In genomic region chr2:30032244-30032846, GRCm38 (mm10) we compare ENCODE assay signal across 9 mouse cellular contexts. TPM values are rescaled to one million over a fixed set of nuclear protein-coding genes. Genes with fewer than 3 reads are reported as not detected.
DNase-seq lines count a peak whose midpoint lies in the region; ATAC-seq lines count a peak whose summit lies in the region.
"Had no signal": no experiment of that assay in that cellular context is flagged by ENCODE, and none has a peak within 500 bp of the region (broad histone marks: within the 10 kb centered on the region; RNA-seq: fewer than 3 reads in every experiment).

No protein-coding gene starts in this region.

- no peaks in the 10 kb centered on the region for H3K27me3 ChIP-seq in hindbrain, embryonic 15.5 days
- no peaks in the 10 kb centered on the region for H3K27me3 ChIP-seq in hindbrain, embryonic 11.5 days (ENCODE audit: control insufficient read depth, insufficient read depth, low read length)
- H3K27me3 ChIP-seq in midbrain, embryonic 13.5 days: no peaks in the 10 kb centered on the region
- H3K27me3 ChIP-seq in midbrain, embryonic 15.5 days (replicated peaks): no peaks in the 10 kb centered on the region
- H3K27me3 ChIP-seq in splenic B cell, adult 2 months (ENCODE audit: control insufficient read depth, insufficient read depth, low read length, poor library complexity, severe bottlenecking): no peaks in the 10 kb centered on the region
- H3K27me3 ChIP-seq: limb, embryonic 13.5 days had no signal

- peaks cover 64% of the 10 kb centered on the region for H3K36me3 ChIP-seq in hindbrain, embryonic 15.5 days
- peaks cover 21% of the 10 kb centered on the region for H3K36me3 ChIP-seq in hindbrain, embryonic 11.5 days (ENCODE audit: control insufficient read depth, insufficient read depth, low read length)
- H3K36me3 ChIP-seq in midbrain, embryonic 13.5 days: peaks cover 91% of the 10 kb centered on the region
- H3K36me3 ChIP-seq in midbrain, embryonic 15.5 days (replicated peaks): peaks cover 59% of the 10 kb centered on the region
- peaks cover 7% of the 10 kb centered on the region; the same call in 1 of the 2 replicates for H3K36me3 ChIP-seq in splenic B cell, adult 2 months (ENCODE audit: control insufficient read depth, insufficient read depth, low read length, poor library complexity, severe bottlenecking)

- 0 out of 2 replicates have a peak, but pooled peaks have one; percentile 12 for ATAC-seq in hindbrain, embryonic 15.5 days (ENCODE audit: low FRiP score, low read depth)
- ATAC-seq in hindbrain, embryonic 11.5 days (ENCODE audit: low FRiP score): no peak
- peak; percentile 37; the same call in 1 of the 2 replicates for ATAC-seq in midbrain, embryonic 13.5 days
- ATAC-seq in midbrain, embryonic 15.5 days (replicated peaks): no peak
- ATAC-seq in monocyte, adult 5-6 weeks (replicated peaks; ENCODE audit: insufficient number of reproducible peaks, low FRiP score, low TSS enrichment, poor library complexity, severe bottlenecking): no peak

- no peaks in the 10 kb centered on the region for H3K4me1 ChIP-seq in hindbrain, embryonic 15.5 days (replicated peaks)
- H3K4me1 ChIP-seq in hindbrain, embryonic 11.5 days (replicated peaks; ENCODE audit: control insufficient read depth, insufficient read depth, low read length): no peaks in the 10 kb centered on the region
- H3K4me1 ChIP-seq in midbrain, embryonic 13.5 days (replicated peaks): no peaks in the 10 kb centered on the region
- H3K4me1 ChIP-seq in midbrain, embryonic 15.5 days: no peaks in the 10 kb centered on the region
- H3K4me1 ChIP-seq: limb, embryonic 13.5 days had no signal

- H3K4me2 ChIP-seq in hindbrain, embryonic 15.5 days: no peak overlapping the region
- no peak overlapping the region for H3K4me2 ChIP-seq in hindbrain, embryonic 11.5 days (replicated peaks; ENCODE audit: low read depth, low read length)
- no peak overlapping the region for H3K4me2 ChIP-seq in midbrain, embryonic 13.5 days (replicated peaks)
- no peak overlapping the region for H3K4me2 ChIP-seq in midbrain, embryonic 15.5 days
- H3K4me2 ChIP-seq: limb, embryonic 13.5 days had no signal

- 62% methylated on average over 11 of the region's 11 CpGs for WGBS in hindbrain, embryonic 15.5 days
- WGBS in hindbrain, embryonic 11.5 days: 56% methylated on average over 11 of the region's 11 CpGs
- WGBS in midbrain, embryonic 13.5 days: 63% methylated on average over 11 of the region's 11 CpGs
- WGBS in midbrain, embryonic 15.5 days: 70% methylated on average over 11 of the region's 11 CpGs

- H3K27ac ChIP-seq in hindbrain, embryonic 15.5 days (replicated peaks): no peak overlapping the region
- no peak overlapping the region for H3K27ac ChIP-seq in hindbrain, embryonic 11.5 days (ENCODE audit: low read depth, low read length)
- no peak overlapping the region for H3K27ac ChIP-seq in midbrain, embryonic 13.5 days
- H3K27ac ChIP-seq in midbrain, embryonic 15.5 days: no peak overlapping the region
- H3K27ac ChIP-seq: limb, embryonic 13.5 days had no signal

- H3K9me3 ChIP-seq in hindbrain, embryonic 15.5 days: no peaks in the 10 kb centered on the region
- no peaks in the 10 kb centered on the region for H3K9me3 ChIP-seq in hindbrain, embryonic 11.5 days (ENCODE audit: control insufficient read depth, low read length)
- H3K9me3 ChIP-seq in midbrain, embryonic 13.5 days: no peaks in the 10 kb centered on the region
- no peaks in the 10 kb centered on the region for H3K9me3 ChIP-seq in midbrain, embryonic 15.5 days
- H3K9me3 ChIP-seq: limb, embryonic 13.5 days had no signal

- H3K9ac ChIP-seq in hindbrain, embryonic 15.5 days: no peak overlapping the region
- no peak overlapping the region for H3K9ac ChIP-seq in hindbrain, embryonic 11.5 days (ENCODE audit: low read depth, low read length)
- H3K9ac ChIP-seq in midbrain, embryonic 13.5 days (replicated peaks): no peak overlapping the region
- H3K9ac ChIP-seq in midbrain, embryonic 15.5 days: no peak overlapping the region
- H3K9ac ChIP-seq: limb, embryonic 13.5 days had no signal

- H3K4me3 ChIP-seq in hindbrain, embryonic 15.5 days: no peak overlapping the region
- H3K4me3 ChIP-seq in hindbrain, embryonic 11.5 days (ENCODE audit: low read depth, low read length): no peak overlapping the region
- no peak overlapping the region for H3K4me3 ChIP-seq in midbrain, embryonic 13.5 days (replicated peaks)
- no peak overlapping the region for H3K4me3 ChIP-seq in midbrain, embryonic 15.5 days
- H3K4me3 ChIP-seq: limb, embryonic 13.5 days had no signal

- no peak for DNase-seq in hindbrain, embryonic 11.5 days (ENCODE audit: low spot score)
- DNase-seq in ZHBTc4 (ENCODE audit: low read depth, low spot score): peak; percentile 74
- peak; percentile 25 for DNase-seq in splenic B cell, adult 2 months (ENCODE audit: low read depth, low spot score)
- no peak for DNase-seq in Muller cell, postnatal 12 days (ENCODE audit: inconsistent ontology term)

RNA-seq across cellular contexts. Expression of gene Wdr34, which starts 16.3 kb away (rescaled TPM):
- 73.9 and 79.0 TPM in 2 replicates for polyA plus RNA-seq in hindbrain, embryonic 15.5 days (2015; fragmentation: Nextera tagmentation; extraction: Ambion mirVana)
- 30.1 and 33.9 TPM in 2 replicates for polyA plus RNA-seq in hindbrain, embryonic 11.5 days (2014; fragmentation: Nextera tagmentation; extraction: Ambion mirVana)
- polyA plus RNA-seq in midbrain, embryonic 13.5 days (2015; fragmentation: Nextera tagmentation; extraction: Ambion mirVana): 59.6 and 62.3 TPM in 2 replicates
- polyA plus RNA-seq in midbrain, embryonic 15.5 days (2015; fragmentation: Nextera tagmentation; extraction: Ambion mirVana): 86.7 and 88.7 TPM in 2 replicates
- total RNA-seq in monocyte, adult 5-6 weeks (2017): not detected in 3 replicates

RNA-seq across cellular contexts. Expression of gene Set, which starts 24.8 kb away (rescaled TPM):
- polyA plus RNA-seq in hindbrain, embryonic 15.5 days (2015; fragmentation: Nextera tagmentation; extraction: Ambion mirVana): 315 and 329 TPM in 2 replicates
- polyA plus RNA-seq in hindbrain, embryonic 11.5 days (2014; fragmentation: Nextera tagmentation; extraction: Ambion mirVana): 688 and 696 TPM in 2 replicates
- polyA plus RNA-seq in midbrain, embryonic 13.5 days (2015; fragmentation: Nextera tagmentation; extraction: Ambion mirVana): 448 and 482 TPM in 2 replicates
- 338 and 355 TPM in 2 replicates for polyA plus RNA-seq in midbrain, embryonic 15.5 days (2015; fragmentation: Nextera tagmentation; extraction: Ambion mirVana)
- 427 to 462 TPM (median 441 TPM) in 3 replicates for total RNA-seq in monocyte, adult 5-6 weeks (2017)

RNA-seq across cellular contexts. Expression of gene Pkn3, which starts 45.1 kb away (rescaled TPM):
- 2.4 and 2.8 TPM in 2 replicates for polyA plus RNA-seq in hindbrain, embryonic 15.5 days (2015; fragmentation: Nextera tagmentation; extraction: Ambion mirVana)
- 4.5 and 5.2 TPM in 2 replicates for polyA plus RNA-seq in hindbrain, embryonic 11.5 days (2014; fragmentation: Nextera tagmentation; extraction: Ambion mirVana)
- 2.8 and 3.8 TPM in 2 replicates for polyA plus RNA-seq in midbrain, embryonic 13.5 days (2015; fragmentation: Nextera tagmentation; extraction: Ambion mirVana)
- polyA plus RNA-seq in midbrain, embryonic 15.5 days (2015; fragmentation: Nextera tagmentation; extraction: Ambion mirVana): 1.8 and 1.9 TPM in 2 replicates
- total RNA-seq in monocyte, adult 5-6 weeks (2017): 0.38 to 1.1 TPM (median 0.39 TPM) in 3 replicates

Comparison
In these comparisons a context has a peak if more than half of its experiments do, and no peak if none do; other contexts are left out.
1. ATAC-seq: peak in hindbrain, embryonic 15.5 days (single experiment) and midbrain, embryonic 13.5 days (single experiment); none in hindbrain, embryonic 11.5 days (single experiment), midbrain, embryonic 15.5 days (single experiment) and monocyte, adult 5-6 weeks (single experiment).
2. DNase-seq: peak in ZHBTc4 (single experiment) and splenic B cell, adult 2 months (single experiment); none in hindbrain, embryonic 11.5 days (single experiment) and Muller cell, postnatal 12 days (single experiment).